Mouse (Mus musculus): ENCODE results near the gene Coq9. TPM values are rescaled to one million over a fixed set of nuclear protein-coding genes. Genes with fewer than 3 reads are reported as not detected.
"Not testable (repeated sequence)": the region's sequence is repeated elsewhere in the genome, so short reads cannot be mapped to it uniquely, and the experiment has no call there.

The Coq9 gene
- polyA plus RNA-seq, 2 experiments = 38.5 to 44.3 TPM

GRCm38 (mm10) chr8:94838600-94838999 lies 479 bp downstream of the Coq9 start:
- Histone ChIP-seq H3K9me3 (ENCODE audit: control insufficient read depth, low read length) (no peaks in the 10 kb centered on the region), H3K36me3 (replicated peaks; ENCODE audit: control insufficient read depth, insufficient read depth, low read depth) (no peaks in the 10 kb centered on the region)

GRCm38 (mm10) chr8:94841183-94841582 lies 3.1 kb downstream of the Coq9 start:
- Histone ChIP-seq H3K36me3 (replicated peaks; ENCODE audit: control insufficient read depth, insufficient read depth, low read depth) (peaks cover 14% of the 10 kb centered on the region), H3K9ac (replicated peaks) (no peak overlapping the region), H3K4me1 (replicated peaks; ENCODE audit: control insufficient read depth in 2 of 2, insufficient read depth in 2 of 2, low read length in 1 of 2) (peaks cover 7 to 8% of the 10 kb centered on the region in 2 experiments; a peak in 3 of 4 replicates), H3K4me3 (ENCODE audit: insufficient read depth in 1 of 2, low read depth in 2 of 2, low read length in 2 of 2) (no peak overlapping the region), H3K27me3 (ENCODE audit: control insufficient read depth, insufficient read depth, low read length) (no peaks in the 10 kb centered on the region), H3K27ac (no peak overlapping the region), H3K4me2 (ENCODE audit: low read depth) (no peak overlapping the region), H3K9me3 (ENCODE audit: control insufficient read depth, low read length) (no peaks in the 10 kb centered on the region)
- WGBS (ENCODE audit: insufficient replicate concordance) = 49% methylated on average over 2 of the region's 2 CpGs
- TF ChIP-seq CTCF (IDR thresholded peaks at IDR 0.05; ENCODE audit: low read depth) (no peak; the same call in 1 of the 2 replicates), EP300 (IDR thresholded peaks at IDR 0.05; ENCODE audit: low read depth) (no peak)
- DNase-seq (ENCODE audit: low read depth in 3 of 3, low spot score in 3 of 3) (no peak), ATAC-seq (ENCODE audit: insufficient read depth) (no peak)

More at GRCm38 (mm10) chr8:94838600-94838999, 479 bp downstream of the Coq9 start:
- ATAC-seq (ENCODE audit: insufficient read depth) (peak; percentile 71), DNase-seq (ENCODE audit: low read depth in 3 of 3, low spot score in 3 of 3) (peak in 1 of 3 experiments; percentile 49)
- Histone ChIP-seq H3K4me1 (replicated peaks; ENCODE audit: control insufficient read depth in 2 of 2, insufficient read depth in 2 of 2, low read length in 1 of 2) (peaks cover 7 to 12% of the 10 kb centered on the region in 2 experiments; a peak in 3 of 4 replicates), H3K4me2 (ENCODE audit: low read depth) (peak overlapping the region; percentile 84), H3K27me3 (ENCODE audit: control insufficient read depth, insufficient read depth, low read length) (no peaks in the 10 kb centered on the region), H3K9ac (replicated peaks) (peak overlapping the region; percentile 85), H3K27ac (peak overlapping the region; percentile 64), H3K4me3 (ENCODE audit: insufficient read depth in 1 of 2, low read depth in 2 of 2, low read length in 2 of 2) (peak overlapping the region; percentile 91 to 97)
- under 1% methylated on average over 24 of the region's 24 CpGs for WGBS (ENCODE audit: insufficient replicate concordance)
- TF ChIP-seq CTCF (IDR thresholded peaks at IDR 0.05; ENCODE audit: low read depth) (no peak; the same call in 1 of the 2 replicates), EP300 (IDR thresholded peaks at IDR 0.05; ENCODE audit: low read depth) (no peak)

- DNase-seq (ENCODE audit: low read depth in 3 of 3, low spot score in 3 of 3) (no peak), ATAC-seq (ENCODE audit: insufficient read depth) (no peak)
- no peak for TF ChIP-seq EP300 (IDR thresholded peaks at IDR 0.05; ENCODE audit: low read depth)
- TF ChIP-seq CTCF (IDR thresholded peaks at IDR 0.05; ENCODE audit: low read depth) = no peak
- H3K4me1 ChIP-seq (replicated peaks; ENCODE audit: control insufficient read depth in 2 of 2, insufficient read depth in 2 of 2, low read length in 1 of 2) = no peaks in the 10 kb centered on the region
- H3K27ac ChIP-seq = no peak overlapping the region
- H3K9me3 ChIP-seq (ENCODE audit: control insufficient read depth, low read length) = no peaks in the 10 kb centered on the region
- H3K9ac ChIP-seq (replicated peaks) = no peak overlapping the region
- H3K27me3 ChIP-seq (ENCODE audit: control insufficient read depth, insufficient read depth, low read length) = no peaks in the 10 kb centered on the region
- 81% methylated on average over 5 of the region's 5 CpGs for WGBS (ENCODE audit: insufficient replicate concordance)
- peaks cover 40% of the 10 kb centered on the region for H3K36me3 ChIP-seq (replicated peaks; ENCODE audit: control insufficient read depth, insufficient read depth, low read depth)
- no peak overlapping the region for H3K4me3 ChIP-seq (ENCODE audit: insufficient read depth in 1 of 2, low read depth in 2 of 2, low read length in 2 of 2)
- H3K4me2 ChIP-seq (ENCODE audit: low read depth) = no peak overlapping the region
These were observed 11.9 kb downstream of the Coq9 start for GRCm38 (mm10) chr8:94850049-94850448.

- H3K27ac ChIP-seq; H3K4me1 ChIP-seq (replicated peaks; ENCODE audit: control insufficient read depth in 2 of 2, insufficient read depth in 2 of 2, low read length in 1 of 2); H3K9ac ChIP-seq (replicated peaks); H3K27me3 ChIP-seq (ENCODE audit: control insufficient read depth, insufficient read depth, low read length); H3K4me2 ChIP-seq (ENCODE audit: low read depth); ATAC-seq (ENCODE audit: insufficient read depth); H3K4me3 ChIP-seq (ENCODE audit: insufficient read depth in 1 of 2, low read depth in 2 of 2, low read length in 2 of 2); H3K9me3 ChIP-seq (ENCODE audit: control insufficient read depth, low read length); DNase-seq (ENCODE audit: low read depth in 3 of 3, low spot score in 3 of 3): not testable (repeated sequence)
- H3K36me3 ChIP-seq (replicated peaks; ENCODE audit: control insufficient read depth, insufficient read depth, low read depth) = peaks cover 28% of the 10 kb centered on the region
- WGBS (ENCODE audit: insufficient replicate concordance) = 79% methylated on average over 11 of the region's 11 CpGs
These were observed 16.6 kb downstream of the Coq9 start for GRCm38 (mm10) chr8:94854761-94855160.

- Histone ChIP-seq H3K27ac (no peak overlapping the region), H3K4me2 (ENCODE audit: low read depth) (peak overlapping the region; percentile 20; the same call in 1 of the 2 replicates), H3K4me1 (replicated peaks; ENCODE audit: control insufficient read depth in 2 of 2, insufficient read depth in 2 of 2, low read length in 1 of 2) (peaks cover 3 to 4% of the 10 kb centered on the region in 2 experiments), H3K27me3 (ENCODE audit: control insufficient read depth, insufficient read depth, low read length) (no peaks in the 10 kb centered on the region), H3K9ac (replicated peaks) (no peak overlapping the region; the same call in 1 of the 2 replicates), H3K9me3 (ENCODE audit: control insufficient read depth, low read length) (no peaks in the 10 kb centered on the region), H3K36me3 (replicated peaks; ENCODE audit: control insufficient read depth, insufficient read depth, low read depth) (peaks cover 29% of the 10 kb centered on the region), H3K4me3 (ENCODE audit: insufficient read depth in 1 of 2, low read depth in 2 of 2, low read length in 2 of 2) (peak overlapping the region in 1 of 2 experiments; percentile 85; a peak in 2 of 4 replicates)
- 27% methylated on average over 5 of the region's 5 CpGs for WGBS (ENCODE audit: insufficient replicate concordance)
- no peak for DNase-seq (ENCODE audit: low read depth in 3 of 3, low spot score in 3 of 3)
- TF ChIP-seq EP300 (IDR thresholded peaks at IDR 0.05; ENCODE audit: low read depth) (no peak), CTCF (IDR thresholded peaks at IDR 0.05; ENCODE audit: low read depth) (no peak)
- no peak for ATAC-seq (ENCODE audit: insufficient read depth)
These were observed 18.9 kb downstream of the Coq9 start for GRCm38 (mm10) chr8:94857011-94857345.
